Mouse (Mus musculus): ENCODE measurements around the gene Inpp5a. TPM values are rescaled to one million over a fixed set of nuclear protein-coding genes. Genes with fewer than 3 reads are reported as not detected.

Gene Inpp5a
- polyA plus RNA-seq, 1 experiment from 2014 or later: 29.1 TPM

GRCm38 (mm10) chr7:139515959-139516660, 127.2 kb downstream of the Inpp5a start:
- H3K36me3 ChIP-seq (ENCODE audit: control insufficient read depth, insufficient read depth): peaks cover 34% of the 10 kb centered on the region; the same call in 1 of the 2 replicates
- H3K27ac ChIP-seq (ENCODE audit: low read depth, low read length): peak overlapping the region; percentile 68
- H3K4me3 ChIP-seq (ENCODE audit: low read depth, low read length): no peak overlapping the region
- no peak for TF ChIP-seq CTCF (IDR thresholded peaks at IDR 0.05; ENCODE audit: low read depth)
- no peaks in the 10 kb centered on the region; the same call in 1 of the 2 replicates for H3K4me1 ChIP-seq (replicated peaks; ENCODE audit: control insufficient read depth, insufficient read depth, low read length)
- H3K9ac ChIP-seq (ENCODE audit: low read depth, low read length): no peak overlapping the region
- H3K27me3 ChIP-seq (replicated peaks; ENCODE audit: control insufficient read depth, insufficient read depth, low read length): no peaks in the 10 kb centered on the region
- no peak overlapping the region for H3K4me2 ChIP-seq (replicated peaks; ENCODE audit: low read depth)
- 76% methylated on average over 13 of the region's 13 CpGs for WGBS
- peak; percentile 84 for ATAC-seq
- no peaks in the 10 kb centered on the region for H3K9me3 ChIP-seq (ENCODE audit: control insufficient read depth)

DNA sequence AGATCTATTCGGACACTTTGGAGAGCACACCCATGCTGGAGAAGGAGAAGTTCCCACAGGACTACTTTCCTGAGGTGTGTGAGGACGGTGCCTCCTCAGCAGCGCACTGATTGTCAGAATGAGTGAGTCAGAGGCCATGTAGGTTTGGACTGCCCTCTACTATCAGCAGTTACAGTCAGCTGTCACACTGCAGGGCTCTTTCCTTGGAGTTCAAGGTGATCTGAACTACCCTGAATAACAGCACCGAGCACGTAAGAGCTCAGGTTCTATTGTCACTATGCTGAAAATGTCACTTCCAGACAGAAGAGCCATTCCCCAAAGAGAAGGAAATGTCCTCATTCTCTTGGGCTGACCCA, 127.7 kb downstream of the Inpp5a start:
- Histone ChIP-seq H3K9ac (ENCODE audit: low read depth, low read length) (no peak overlapping the region), H3K4me3 (ENCODE audit: low read depth, low read length) (no peak overlapping the region), H3K4me1 (replicated peaks; ENCODE audit: control insufficient read depth, insufficient read depth, low read length) (no peaks in the 10 kb centered on the region; the same call in 1 of the 2 replicates), H3K36me3 (ENCODE audit: control insufficient read depth, insufficient read depth) (peaks cover 34% of the 10 kb centered on the region; the same call in 1 of the 2 replicates), H3K9me3 (ENCODE audit: control insufficient read depth) (no peaks in the 10 kb centered on the region), H3K27ac (ENCODE audit: low read depth, low read length) (peak overlapping the region; percentile 68), H3K4me2 (replicated peaks; ENCODE audit: low read depth) (no peak overlapping the region), H3K27me3 (replicated peaks; ENCODE audit: control insufficient read depth, insufficient read depth, low read length) (no peaks in the 10 kb centered on the region)
- no peak for TF ChIP-seq CTCF (IDR thresholded peaks at IDR 0.05; ENCODE audit: low read depth)
- 71% methylated on average over 5 of the region's 5 CpGs for WGBS
- ATAC-seq: peak; percentile 93

DNA sequence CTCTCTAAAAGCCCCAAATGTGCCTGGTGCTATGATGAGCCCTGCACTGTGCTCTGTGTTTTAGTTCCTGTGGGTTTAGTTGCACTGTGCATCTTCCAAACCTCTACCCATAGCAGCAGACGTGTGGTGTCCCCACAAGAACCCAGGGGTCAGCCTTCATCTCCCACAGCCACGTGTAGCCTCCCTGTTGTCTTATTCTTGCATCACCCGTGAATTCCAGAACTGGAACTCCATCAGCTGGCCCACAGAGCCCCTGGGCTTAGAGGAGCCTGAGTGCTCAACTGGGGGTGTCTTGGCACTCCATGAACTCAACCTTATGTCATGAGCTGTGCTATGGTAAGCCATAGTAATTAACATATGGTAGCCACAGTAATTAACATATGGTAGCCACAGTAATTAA, 129.4 kb downstream of the Inpp5a start:
- Histone ChIP-seq H3K27me3 (replicated peaks; ENCODE audit: control insufficient read depth, insufficient read depth, low read length) (no peaks in the 10 kb centered on the region), H3K4me1 (replicated peaks; ENCODE audit: control insufficient read depth, insufficient read depth, low read length) (no peaks in the 10 kb centered on the region; the same call in 1 of the 2 replicates), H3K27ac (ENCODE audit: low read depth, low read length) (no peak overlapping the region), H3K9ac (ENCODE audit: low read depth, low read length) (no peak overlapping the region), H3K9me3 (ENCODE audit: control insufficient read depth) (no peaks in the 10 kb centered on the region), H3K4me3 (ENCODE audit: low read depth, low read length) (no peak overlapping the region), H3K36me3 (ENCODE audit: control insufficient read depth, insufficient read depth) (peaks cover 28% of the 10 kb centered on the region; the same call in 1 of the 2 replicates), H3K4me2 (replicated peaks; ENCODE audit: low read depth) (no peak overlapping the region)
- no peak for ATAC-seq
- TF ChIP-seq CTCF (IDR thresholded peaks at IDR 0.05; ENCODE audit: low read depth): no peak
- 79% methylated on average over 3 of the region's 3 CpGs for WGBS

DNA sequence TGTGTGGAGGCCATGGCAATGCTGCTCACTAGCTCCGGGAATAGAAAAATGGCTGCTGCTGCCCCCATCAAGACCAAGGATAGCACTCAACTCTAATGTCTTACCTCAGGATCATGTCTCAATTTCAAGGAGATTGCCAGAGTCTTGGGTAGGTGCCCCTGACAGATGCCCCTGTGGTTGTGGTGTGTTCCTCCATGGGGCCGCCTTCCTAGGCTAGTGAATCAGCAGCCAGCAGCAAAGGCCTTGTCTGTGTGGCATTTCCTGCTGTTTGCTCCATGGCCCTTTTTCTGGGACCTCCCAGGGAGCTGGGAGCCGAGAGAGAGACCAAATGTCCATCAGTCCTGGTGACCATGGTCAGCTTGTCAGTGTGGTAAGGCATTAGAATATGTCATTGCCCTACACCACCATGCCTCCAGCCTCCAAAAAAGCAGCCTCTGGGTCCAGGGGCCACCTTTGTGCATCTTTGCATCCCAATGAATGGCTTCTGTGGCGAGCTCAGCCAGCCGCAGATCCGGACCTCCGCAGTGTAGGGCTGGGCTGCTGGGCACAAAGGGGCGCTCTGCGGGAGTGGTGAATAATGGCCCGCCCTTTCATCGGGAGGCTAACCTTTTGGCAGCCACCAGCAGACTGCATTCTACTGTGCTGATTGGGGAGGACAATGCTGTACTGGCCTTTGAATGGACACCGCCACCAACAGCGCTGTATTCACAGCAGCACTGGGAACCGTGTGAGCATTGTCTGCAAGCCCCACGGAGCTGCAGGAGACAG, 139.6 kb downstream of the Inpp5a start:
- no peak for ATAC-seq

GRCm38 (mm10) chr7:139529208-139529607, 140.3 kb downstream of the Inpp5a start:
- Histone ChIP-seq H3K4me3 (ENCODE audit: low read depth, low read length) (no peak overlapping the region), H3K9ac (ENCODE audit: low read depth, low read length) (no peak overlapping the region), H3K9me3 (ENCODE audit: control insufficient read depth) (no peaks in the 10 kb centered on the region), H3K27me3 (replicated peaks; ENCODE audit: control insufficient read depth, insufficient read depth, low read length) (no peaks in the 10 kb centered on the region), H3K4me1 (replicated peaks; ENCODE audit: control insufficient read depth, insufficient read depth, low read length) (no peaks in the 10 kb centered on the region), H3K4me2 (replicated peaks; ENCODE audit: low read depth) (no peak overlapping the region), H3K36me3 (ENCODE audit: control insufficient read depth, insufficient read depth) (peaks cover 42% of the 10 kb centered on the region), H3K27ac (ENCODE audit: low read depth, low read length) (no peak overlapping the region)
- TF ChIP-seq CTCF (IDR thresholded peaks at IDR 0.05; ENCODE audit: low read depth): no peak
- ATAC-seq: peak; percentile 78

More for the DNA sequence above, 139.6 kb downstream of the Inpp5a start:
- no peaks in the 10 kb centered on the region for H3K4me1 ChIP-seq (replicated peaks; ENCODE audit: control insufficient read depth, insufficient read depth, low read length)
- H3K9me3 ChIP-seq (ENCODE audit: control insufficient read depth): no peaks in the 10 kb centered on the region
- no peak for TF ChIP-seq CTCF (IDR thresholded peaks at IDR 0.05; ENCODE audit: low read depth)
- H3K36me3 ChIP-seq (ENCODE audit: control insufficient read depth, insufficient read depth): peaks cover 42% of the 10 kb centered on the region
- no peak overlapping the region for H3K4me3 ChIP-seq (ENCODE audit: low read depth, low read length)
- no peaks in the 10 kb centered on the region for H3K27me3 ChIP-seq (replicated peaks; ENCODE audit: control insufficient read depth, insufficient read depth, low read length)
- H3K27ac ChIP-seq (ENCODE audit: low read depth, low read length): no peak overlapping the region
- 60% methylated on average over 15 of the region's 15 CpGs for WGBS
- no peak overlapping the region for H3K9ac ChIP-seq (ENCODE audit: low read depth, low read length)
- H3K4me2 ChIP-seq (replicated peaks; ENCODE audit: low read depth): no peak overlapping the region

GRCm38 (mm10) chr7:139530591-139531427, 141.9 kb downstream of the Inpp5a start:
- 62% methylated on average over 16 of the region's 16 CpGs for WGBS
- Histone ChIP-seq H3K4me1 (replicated peaks; ENCODE audit: control insufficient read depth, insufficient read depth, low read length) (no peaks in the 10 kb centered on the region), H3K9ac (ENCODE audit: low read depth, low read length) (no peak overlapping the region), H3K4me2 (replicated peaks; ENCODE audit: low read depth) (no peak overlapping the region), H3K4me3 (ENCODE audit: low read depth, low read length) (no peak overlapping the region), H3K9me3 (ENCODE audit: control insufficient read depth) (no peaks in the 10 kb centered on the region), H3K27ac (ENCODE audit: low read depth, low read length) (no peak overlapping the region), H3K27me3 (replicated peaks; ENCODE audit: control insufficient read depth, insufficient read depth, low read length) (no peaks in the 10 kb centered on the region), H3K36me3 (ENCODE audit: control insufficient read depth, insufficient read depth) (peaks cover 36% of the 10 kb centered on the region)
- TF ChIP-seq CTCF (IDR thresholded peaks at IDR 0.05; ENCODE audit: low read depth): no peak
- no peak for ATAC-seq

Measured in intestine, postnatal 0 days (tissue).